In the genomic region with DNA sequence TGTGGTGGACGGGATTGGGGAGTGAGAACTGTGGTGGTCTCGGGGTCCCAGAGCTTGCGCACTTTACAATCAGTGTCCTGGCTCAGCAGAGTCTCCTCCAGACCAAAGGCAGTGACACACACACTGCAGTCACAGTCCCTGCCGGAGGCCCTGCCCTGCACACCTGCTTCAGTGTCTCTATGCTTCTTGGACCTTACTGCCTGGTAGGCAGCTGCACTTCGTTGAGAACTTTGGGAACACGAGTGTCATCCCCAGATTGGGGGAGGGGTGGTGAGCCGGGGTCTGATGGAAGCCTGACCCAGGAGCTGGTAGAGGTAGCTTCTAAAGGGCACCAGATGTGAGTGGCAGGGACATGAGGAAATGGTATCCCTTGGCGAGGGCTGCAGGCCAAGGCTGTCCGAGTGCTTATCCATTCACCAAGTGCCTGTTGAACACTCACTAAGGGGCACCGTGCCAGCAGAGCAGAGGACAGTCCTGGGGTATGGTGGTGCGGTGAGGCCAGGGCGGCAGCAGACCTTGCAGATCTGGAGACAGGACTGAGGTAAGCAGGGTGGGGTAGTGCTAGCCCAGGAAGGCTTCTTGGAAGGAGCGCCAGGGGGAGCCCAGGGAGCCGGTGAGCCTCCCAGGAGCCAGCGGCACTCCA, we compare ENCODE assay signal across 7 mouse cellular contexts. TPM values are rescaled to one million over a fixed set of nuclear protein-coding genes. Genes with fewer than 3 reads are reported as not detected.
DNase-seq lines count a peak whose midpoint lies in the region; ATAC-seq and TF ChIP-seq lines count a peak whose summit lies in the region.

No protein-coding gene starts in this region.

- H3K27ac ChIP-seq in forebrain, embryonic 15.5 days (replicated peaks): no peak overlapping the region

- no peak overlapping the region for H3K4me3 ChIP-seq in C2C12 (ENCODE audit: insufficient read depth, poor library complexity, severe bottlenecking)
- H3K4me3 ChIP-seq in forebrain, embryonic 15.5 days: no peak overlapping the region

- DNase-seq in 3134 (ENCODE audit: extremely low read depth, insufficient read length, low spot score): peak; percentile 92
- DNase-seq in heart, adult 18-20 months: peak; percentile 76 to 80
- DNase-seq in kidney, postnatal 10 days: peak; percentile 85
- peak; percentile 88 for DNase-seq in skeletal muscle tissue, adult 2 months (ENCODE audit: low read depth, low spot score)

- H3K4me1 ChIP-seq in forebrain, embryonic 15.5 days: no peaks in the 10 kb centered on the region

- H3K79me3 ChIP-seq in C2C12 (ENCODE audit: low read depth): no peaks in the 10 kb centered on the region

- H3K27me3 ChIP-seq in C2C12 (ENCODE audit: control insufficient read depth, insufficient read depth, insufficient read length): no peaks in the 10 kb centered on the region
- no peaks in the 10 kb centered on the region for H3K27me3 ChIP-seq in forebrain, embryonic 15.5 days

- H3ac ChIP-seq in C2C12 (ENCODE audit: control insufficient read depth, insufficient read length, low read depth): peak overlapping the region; percentile 61

- no peak for TF ChIP-seq CTCF in C2C12 (IDR thresholded peaks at IDR 0.05; ENCODE audit: control insufficient read depth, insufficient read depth, insufficient read length)

- H3K9me3 ChIP-seq in forebrain, embryonic 15.5 days: no peaks in the 10 kb centered on the region

- no peak overlapping the region for H3K4me2 ChIP-seq in forebrain, embryonic 15.5 days (replicated peaks)

- H3K36me3 ChIP-seq in C2C12 (ENCODE audit: control insufficient read depth, insufficient read depth): no peaks in the 10 kb centered on the region
- H3K36me3 ChIP-seq in forebrain, embryonic 15.5 days: no peaks in the 10 kb centered on the region

- no peak overlapping the region for H3K9ac ChIP-seq in forebrain, embryonic 15.5 days (replicated peaks)

- WGBS in forebrain, embryonic 15.5 days: 70% methylated on average over 15 of the region's 15 CpGs

- no peaks in the 10 kb centered on the region for H3K79me2 ChIP-seq in C2C12 (ENCODE audit: control insufficient read depth, insufficient read depth)

- no peak for ATAC-seq in frontal cortex, adult (ENCODE audit: low TSS enrichment)
- no peak for ATAC-seq in forebrain, embryonic 15.5 days (replicated peaks)

TF ChIP-seq in C2C12, 6 proteins besides CTCF, POLR2A, EP300 and RAD21:
- no peak for TF ChIP-seq MAX (IDR thresholded peaks at IDR 0.05)
- TF ChIP-seq CEBPB (IDR thresholded peaks at IDR 0.05; ENCODE audit: low read depth): no peak
- no peak for TF ChIP-seq MYOG (IDR thresholded peaks at IDR 0.05; ENCODE audit: control insufficient read depth, extremely low read depth, insufficient read length)
- TF ChIP-seq USF1 (IDR thresholded peaks at IDR 0.05; ENCODE audit: low read depth): no peak
- no peak for TF ChIP-seq FOSL1 (IDR thresholded peaks at IDR 0.05; ENCODE audit: insufficient read depth, low read length, poor library complexity, severe bottlenecking)

RNA-seq across cellular contexts. Expression of gene Fance, which starts 33.4 kb away (rescaled TPM):
- polyA plus RNA-seq in C2C12 (2012; fragmentation: generic; extraction: Trizol): 42.0 TPM
- total RNA-seq in heart, adult 18-20 months (2021): 10 to 100 TPM; 10.5 to 12.7 TPM
- 25.9 and 27.4 TPM in 2 replicates for polyA plus RNA-seq in forebrain, embryonic 15.5 days (2015; fragmentation: Nextera tagmentation; extraction: Ambion mirVana)

RNA-seq across cellular contexts. Expression of gene Ppard, which starts 47.4 kb away (rescaled TPM):
- 24.7 TPM for polyA plus RNA-seq in C2C12 (2012; fragmentation: generic; extraction: Trizol)
- total RNA-seq in heart, adult 18-20 months (2021): 10 to 100 TPM; 28.1 to 29.9 TPM
- polyA plus RNA-seq in forebrain, embryonic 15.5 days (2015; fragmentation: Nextera tagmentation; extraction: Ambion mirVana): 1.3 and 1.4 TPM in 2 replicates

RNA-seq across cellular contexts. Expression of gene Rpl10a, which starts 48.4 kb away (rescaled TPM):
- polyA plus RNA-seq in C2C12 (2012; fragmentation: generic; extraction: Trizol): 3,499 TPM
- total RNA-seq in heart, adult 18-20 months (2021): 100 to 1,000 TPM; 422 to 438 TPM
- 359 and 384 TPM in 2 replicates for polyA plus RNA-seq in forebrain, embryonic 15.5 days (2015; fragmentation: Nextera tagmentation; extraction: Ambion mirVana)

Comparison
In these comparisons a context has a peak if more than half of its experiments do, and no peak if none do; other contexts are left out.
1. RNA of gene Ppard, which starts 47.4 kb away (polyA plus RNA-seq): 24.7 TPM in C2C12 (single experiment); 1.3 to 1.4 TPM in forebrain, embryonic 15.5 days; every median in the first group is over 10 times any median in the second.
2. Peak in every context shown above with its lines, with median percentiles within 50 percentile points of each other: DNase-seq.